Mouse (Mus musculus) subcutaneous adipose tissue, adult 2 months (tissue): ENCODE results near the gene Olfr180. TPM values are rescaled to one million over a fixed set of nuclear protein-coding genes. Genes with fewer than 3 reads are reported as not detected.

Source experiments
- polyA plus RNA-seq: library from polyadenylated mRNA; depleted of rRNA; stranded (reverse); fragments of >200 nt; gene quantifications from 2 replicates; pipeline ENCODE4 v1.2.3, GENCODE M21; 2012; ENCODE audit warnings: low replicate concordance; rRNA removed

Olfr180 gene
- not detected in 2 replicates for polyA plus RNA-seq

GRCm38 (mm10) chr16:58929292-58929691 is at the start of gene Olfr180:
Gene Olfr180, minus strand, starts transcription at chr16:58929392.

DNA sequence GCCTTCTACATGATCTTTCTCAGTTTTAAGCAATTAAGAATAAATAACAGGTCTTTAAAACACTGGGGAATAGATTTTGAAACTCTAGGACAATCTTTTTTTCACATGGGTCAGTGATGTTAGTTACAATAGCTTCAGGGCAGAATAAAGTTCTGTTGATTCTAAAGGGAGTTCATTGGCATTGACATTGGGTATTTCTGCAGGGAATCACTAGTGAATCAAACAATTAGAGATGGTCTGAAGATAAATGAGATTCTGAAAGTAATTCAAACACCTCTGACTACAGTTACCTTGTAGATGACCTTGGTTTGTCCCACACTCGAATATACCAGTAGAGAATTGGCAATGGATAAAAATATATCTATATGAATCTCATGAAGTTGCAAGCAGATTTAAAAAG is 537 bp downstream of the Olfr180 start, which contains the start of gene Olfr181:
TSS of gene Olfr181 (minus strand) at position 101 of the 400 bp plus-strand sequence.

DNA sequence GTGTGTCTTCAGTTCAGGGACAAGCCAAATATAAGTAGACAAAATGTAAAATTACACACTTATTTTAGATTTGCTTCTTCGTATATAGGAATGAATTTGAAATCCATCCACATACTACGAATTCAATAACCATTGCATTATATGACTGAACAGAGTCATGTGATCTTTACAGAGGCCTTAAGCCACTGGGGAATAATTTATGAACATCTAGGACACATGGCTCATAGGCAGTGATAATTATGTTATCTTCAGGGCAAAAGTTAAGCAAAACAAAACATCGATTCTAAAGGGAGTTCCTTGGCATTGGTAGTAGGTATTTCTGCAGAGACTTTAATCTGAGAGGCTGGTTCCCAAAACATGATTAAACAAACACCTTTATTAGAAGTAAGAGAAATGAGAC is 37.2 kb downstream of the Olfr180 start, which contains the start of gene Olfr178:
TSS of gene Olfr178 (minus strand) at position 101 of the 400 bp plus-strand sequence.

DNA sequence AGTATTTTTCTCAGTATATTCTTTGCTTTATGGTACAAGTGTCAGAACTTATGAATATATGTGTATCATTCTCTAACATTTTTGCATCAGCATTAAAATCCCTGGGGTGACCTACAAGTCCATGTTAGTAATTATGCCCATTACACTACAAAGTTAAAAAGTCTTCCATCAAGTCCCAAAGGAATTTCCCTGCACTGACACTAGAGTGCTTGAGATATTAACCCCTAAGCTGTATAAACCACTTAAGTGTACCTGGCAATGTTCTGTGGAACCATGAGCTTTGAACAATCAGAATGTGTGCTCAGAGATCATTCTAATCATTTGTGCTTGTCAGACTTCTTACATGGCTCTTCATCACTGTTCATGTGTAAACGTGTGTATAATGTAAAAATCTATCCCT is 54.5 kb downstream of the Olfr180 start, which contains the start of gene Olfr177:
TSS of gene Olfr177 (minus strand) at position 101 of the 400 bp plus-strand sequence.

Other genes with a start within 250 kb of the Olfr180 start
- gene Gpr15, start 210.3 kb downstream of the Olfr180 start, polyA plus RNA-seq: 0.06 and 0.11 TPM in 2 replicates
- gene Cldnd1, start 201.5 kb downstream of the Olfr180 start, polyA plus RNA-seq: 40.9 and 84.8 TPM in 2 replicates
- gene Olfr172, start 166.2 kb downstream of the Olfr180 start, polyA plus RNA-seq: not detected in 2 replicates
- not detected in 2 replicates for gene Olfr173, start 129.1 kb downstream of the Olfr180 start, polyA plus RNA-seq
- not detected in 2 replicates for gene Olfr175-ps1, start 102.6 kb downstream of the Olfr180 start, polyA plus RNA-seq
- not detected in 2 replicates for gene Olfr177, start 54.6 kb downstream of the Olfr180 start, polyA plus RNA-seq
- not detected in 2 replicates for gene Olfr178, start 37.3 kb downstream of the Olfr180 start, polyA plus RNA-seq
- not detected in 2 replicates for gene Olfr181, start 637 bp downstream of the Olfr180 start, polyA plus RNA-seq
- gene Olfr183, start 66.0 kb upstream of the Olfr180 start, polyA plus RNA-seq: not detected in 2 replicates
- gene Olfr186, start 100.9 kb upstream of the Olfr180 start, polyA plus RNA-seq: not detected in 2 replicates
- not detected in 2 replicates for gene Olfr187, start 110.4 kb upstream of the Olfr180 start, polyA plus RNA-seq
- gene Olfr190, start 148.6 kb upstream of the Olfr180 start, polyA plus RNA-seq: not detected in 2 replicates
- gene Olfr191, start 160.4 kb upstream of the Olfr180 start, polyA plus RNA-seq: not detected in 2 replicates
- gene Olfr193, start 182.5 kb upstream of the Olfr180 start, polyA plus RNA-seq: not detected in 2 replicates
- gene Olfr194, start 191.7 kb upstream of the Olfr180 start, polyA plus RNA-seq: not detected in 2 replicates
- not detected in 2 replicates for gene Olfr195, start 217.7 kb upstream of the Olfr180 start, polyA plus RNA-seq
- gene Olfr196, start 241.1 kb upstream of the Olfr180 start, polyA plus RNA-seq: not detected in 2 replicates